Mouse (Mus musculus): ENCODE results near the gene Hdac1.

Hdac1 gene

DNA sequence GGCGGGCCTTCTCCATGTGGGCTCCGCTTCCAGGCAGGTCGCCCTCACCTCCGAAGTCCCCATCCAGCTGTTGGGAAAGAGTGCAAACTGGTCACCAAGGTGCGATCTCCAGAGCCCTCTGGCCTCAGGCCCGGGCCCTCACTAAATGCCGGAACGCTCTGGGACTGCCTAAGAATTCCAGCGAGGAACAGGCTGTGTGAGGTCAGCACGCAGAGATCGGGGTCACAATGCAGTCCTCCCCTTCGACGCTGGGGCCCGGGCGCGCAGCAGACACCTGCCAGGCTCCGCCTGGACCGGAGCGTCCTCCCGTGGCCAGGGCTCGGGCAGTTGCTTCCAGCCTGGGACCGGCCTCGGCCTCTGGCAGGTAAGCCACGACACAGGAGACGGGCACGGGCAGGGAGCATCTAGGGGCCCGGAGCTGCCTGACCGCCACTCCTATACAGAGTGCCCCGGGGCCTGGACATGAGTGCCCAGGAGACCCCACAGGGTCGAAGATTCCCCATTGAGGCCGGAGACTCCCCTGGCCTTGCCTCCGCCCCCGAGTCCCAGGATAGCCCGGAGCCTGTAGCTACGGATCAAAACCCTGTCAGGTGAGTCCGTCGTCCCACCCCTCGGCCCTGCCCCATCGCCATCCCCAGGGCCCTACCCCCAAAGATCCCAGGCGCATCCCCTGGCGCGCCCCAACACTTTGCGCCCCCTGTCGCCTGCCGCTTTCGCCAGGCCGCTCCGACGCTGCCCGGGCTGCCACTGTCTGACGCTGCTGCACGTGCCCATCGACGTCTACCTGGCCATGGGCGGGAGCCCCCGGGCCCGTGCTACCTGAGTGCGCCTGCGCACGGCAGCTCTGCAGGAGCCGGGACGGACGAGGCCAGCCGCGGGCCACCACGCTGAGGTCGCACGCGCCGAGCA, 51.3 kb downstream of the Hdac1 start, which contains the start of the genes Tssk3 and Fam229a:
Gene Tssk3, minus strand, starts transcription at position 51 of the 909 bp plus-strand sequence.
Gene Fam229a, plus strand, starts transcription at position 219 of the 909 bp plus-strand sequence.
- CTCF ChIA-PET = interaction anchor here (0.5 kb wide), 1 partner anchor 186 kb away, joined by 10 read pairs; no protein-coding TSS in a partner anchor

DNA sequence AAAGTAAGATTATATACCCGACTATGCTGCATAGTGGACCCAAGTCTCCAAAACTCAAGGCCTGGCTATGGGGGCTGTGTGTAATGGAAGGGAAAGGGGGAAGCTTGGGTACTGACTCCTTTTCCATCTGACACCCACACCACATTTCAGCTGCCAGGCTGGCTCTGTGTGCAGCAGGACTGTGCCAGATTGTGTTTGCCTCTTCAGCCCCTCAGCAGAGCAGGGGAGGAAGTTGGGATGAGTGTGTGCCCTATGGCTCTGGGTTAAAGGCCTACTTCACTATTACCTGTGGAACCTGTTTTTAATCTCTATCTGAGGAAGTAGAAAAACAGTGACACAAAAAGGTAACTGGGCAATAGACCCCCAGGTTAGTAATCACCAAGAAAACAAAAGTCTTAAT, 61.4 kb downstream of the Hdac1 start:
- CTCF ChIA-PET = no interaction called here

GRCm38 (mm10) chr4:129479863-129480262, 62.6 kb downstream of the Hdac1 start:
- CTCF ChIA-PET = no interaction called here

- CTCF ChIA-PET = no interaction called here
Observed at GRCm38 (mm10) chr4:129476047-129476446, 66.5 kb downstream of the Hdac1 start.
